Mouse (Mus musculus) embryonic fibroblast, embryonic 13.5 days (primary cell): Measurements from ENCODE around the gene Ntm. TPM values are rescaled to one million over a fixed set of nuclear protein-coding genes. Genes with fewer than 3 reads are reported as not detected.

ENCODE experiments used
- H3K27ac ChIP-seq: 2 replicates; pipeline ENCODE4 v1.5.1; 2012; ENCODE audit warnings: low read length, control low read depth, inconsistent platforms; ENCODE audit not compliant: insufficient read depth
- H3K4me1 ChIP-seq: 2 replicates; pipeline ENCODE4 v1.6.1; 2011; ENCODE audit warnings: low read length; ENCODE audit not compliant: control insufficient read depth, insufficient read depth
- H3K4me3 ChIP-seq: 2 replicates; pipeline ENCODE4 v1.5.1; 2011; ENCODE audit warnings: mild to moderate bottlenecking, control low read depth, low read length; ENCODE audit not compliant: insufficient read depth
- CTCF ChIP-seq: IDR thresholded peaks from 2 replicates; pipeline ENCODE4 v1.5.1; 2011; ENCODE audit warnings: mild to moderate bottlenecking, control low read depth, low read length, moderate library complexity, borderline replicate concordance; ENCODE audit not compliant: insufficient read depth
- POLR2A ChIP-seq: IDR thresholded peaks from 2 replicates; pipeline ENCODE4 v1.6.1; 2011; ENCODE audit warnings: low read depth, mild to moderate bottlenecking, control low read depth, low read length, moderate library complexity
- polyA plus RNA-seq: library from polyadenylated mRNA; stranded (reverse); fragments of >200 nt; gene quantifications from 2 replicates; pipeline ENCODE4 v1.2.4, GENCODE M21; 2011; ENCODE audit warnings: low read depth; ENCODE audit not compliant: missing spikeins, insufficient read length

Ntm gene
- polyA plus RNA-seq, 1 experiment: 0.95 TPM

DNA sequence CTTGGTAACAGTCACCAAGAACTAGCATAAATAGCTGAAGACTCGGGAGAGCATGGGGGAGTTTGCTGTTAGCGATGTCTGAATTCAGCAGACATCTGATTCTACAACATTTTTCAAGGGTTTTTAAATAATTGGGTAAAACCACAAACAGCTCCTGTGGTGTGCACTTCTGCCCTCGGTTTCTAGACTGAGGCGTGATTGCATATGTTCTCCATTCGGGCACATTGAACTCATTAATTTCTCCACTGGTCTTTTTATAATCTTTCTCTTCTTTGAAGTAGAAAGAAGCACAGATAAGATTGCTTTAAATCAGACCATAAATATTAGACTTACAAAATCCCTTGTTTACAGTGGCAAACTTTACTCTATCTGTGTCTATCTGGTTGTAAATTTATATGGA, 862.3 kb downstream of the Ntm start:
- no peaks in the 10 kb centered on the region for H3K4me1 ChIP-seq
- no peak for TF ChIP-seq POLR2A
- TF ChIP-seq CTCF: no peak
- no peak overlapping the region for H3K27ac ChIP-seq
- H3K4me3 ChIP-seq: no peak overlapping the region

DNA sequence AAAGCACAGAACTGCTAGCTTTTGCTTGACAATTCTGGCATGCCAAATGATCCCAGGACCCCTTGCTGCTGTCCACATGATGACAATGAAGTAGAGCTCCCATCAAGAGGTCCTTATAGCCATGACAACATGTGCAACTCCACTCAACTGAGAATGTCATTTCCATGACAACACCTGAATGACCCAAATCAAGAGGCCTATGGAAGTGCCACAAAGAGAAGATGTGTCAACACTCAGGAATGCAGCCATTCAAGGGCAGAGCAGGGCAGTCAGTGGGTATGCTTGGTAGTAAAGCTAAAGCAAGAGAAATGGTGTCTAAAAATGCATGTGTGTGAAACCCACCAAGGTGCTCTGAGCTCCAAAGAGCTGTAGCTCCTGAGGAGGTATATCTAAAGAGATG, 870.5 kb downstream of the Ntm start:
- no peaks in the 10 kb centered on the region for H3K4me1 ChIP-seq
- TF ChIP-seq POLR2A (no peak), CTCF (no peak)
- no peak overlapping the region for H3K4me3 ChIP-seq
- H3K27ac ChIP-seq: no peak overlapping the region

DNA sequence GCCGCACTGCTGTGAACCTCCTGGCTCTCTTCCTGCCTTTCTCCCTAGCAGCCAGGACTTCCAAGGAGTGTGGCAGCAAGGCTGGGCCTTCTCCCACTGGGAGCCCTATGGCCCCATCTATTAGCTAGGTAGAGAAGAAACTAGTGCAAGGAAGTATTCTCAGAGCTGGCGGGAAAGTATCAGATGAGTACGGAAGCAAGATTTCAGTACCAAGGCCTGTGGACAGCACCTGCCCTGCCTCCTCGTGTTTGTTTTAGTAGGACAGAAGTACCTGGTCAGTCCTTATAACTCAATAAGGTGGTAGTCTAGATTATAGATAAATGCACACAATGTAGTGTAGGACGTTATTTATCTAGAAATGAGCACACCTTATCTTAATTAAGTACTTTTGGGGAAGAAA, 874.3 kb downstream of the Ntm start:
- Histone ChIP-seq H3K4me1 (no peaks in the 10 kb centered on the region), H3K4me3 (no peak overlapping the region)
- TF ChIP-seq CTCF (no peak), POLR2A (no peak)

DNA sequence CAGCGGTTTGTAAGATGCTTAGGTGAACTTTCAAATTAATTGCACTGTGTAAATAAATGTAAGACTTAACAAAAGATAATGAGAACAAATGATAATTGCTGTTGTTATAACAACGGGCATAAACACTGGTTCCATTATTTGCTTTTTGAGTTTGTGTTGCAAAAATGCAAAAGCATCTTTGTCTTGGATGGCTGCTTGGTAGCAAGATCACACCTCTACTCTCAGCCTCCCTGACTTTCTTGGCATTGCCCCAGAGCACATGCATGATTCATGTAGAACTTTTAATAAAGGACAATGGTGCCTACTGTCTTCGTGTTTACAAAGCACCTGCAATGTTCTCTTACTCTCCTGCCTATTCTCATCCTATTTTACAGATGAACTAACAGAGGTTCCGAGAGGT, 875.3 kb downstream of the Ntm start:
- H3K27ac ChIP-seq: no peak overlapping the region
- TF ChIP-seq POLR2A (no peak), CTCF (no peak)
- no peaks in the 10 kb centered on the region for H3K4me1 ChIP-seq
- H3K4me3 ChIP-seq: no peak overlapping the region

More for the DNA sequence above, 874.3 kb downstream of the Ntm start:
- H3K27ac ChIP-seq: no peak overlapping the region

DNA sequence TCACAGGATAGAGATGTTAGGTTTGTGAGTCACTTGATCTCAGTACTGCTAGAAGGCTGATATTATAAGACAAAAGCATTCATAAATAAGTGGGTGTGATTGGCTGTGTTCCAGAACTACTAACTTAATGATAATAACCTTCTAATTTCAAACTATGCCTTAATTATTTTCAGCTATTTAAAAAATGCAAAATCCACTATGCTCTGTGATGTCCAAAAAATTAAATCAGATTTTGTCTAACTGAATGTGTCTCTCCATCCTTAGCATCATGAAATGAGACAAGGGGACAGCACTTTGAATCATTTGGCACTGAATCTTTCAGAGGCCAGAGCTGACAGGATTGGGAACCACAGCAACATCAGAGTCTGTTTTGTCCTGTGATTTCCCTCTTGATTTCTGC, 875.8 kb downstream of the Ntm start:
- no peaks in the 10 kb centered on the region for H3K4me1 ChIP-seq
- no peak overlapping the region for H3K27ac ChIP-seq
- no peak for TF ChIP-seq CTCF
- no peak overlapping the region for H3K4me3 ChIP-seq

DNA sequence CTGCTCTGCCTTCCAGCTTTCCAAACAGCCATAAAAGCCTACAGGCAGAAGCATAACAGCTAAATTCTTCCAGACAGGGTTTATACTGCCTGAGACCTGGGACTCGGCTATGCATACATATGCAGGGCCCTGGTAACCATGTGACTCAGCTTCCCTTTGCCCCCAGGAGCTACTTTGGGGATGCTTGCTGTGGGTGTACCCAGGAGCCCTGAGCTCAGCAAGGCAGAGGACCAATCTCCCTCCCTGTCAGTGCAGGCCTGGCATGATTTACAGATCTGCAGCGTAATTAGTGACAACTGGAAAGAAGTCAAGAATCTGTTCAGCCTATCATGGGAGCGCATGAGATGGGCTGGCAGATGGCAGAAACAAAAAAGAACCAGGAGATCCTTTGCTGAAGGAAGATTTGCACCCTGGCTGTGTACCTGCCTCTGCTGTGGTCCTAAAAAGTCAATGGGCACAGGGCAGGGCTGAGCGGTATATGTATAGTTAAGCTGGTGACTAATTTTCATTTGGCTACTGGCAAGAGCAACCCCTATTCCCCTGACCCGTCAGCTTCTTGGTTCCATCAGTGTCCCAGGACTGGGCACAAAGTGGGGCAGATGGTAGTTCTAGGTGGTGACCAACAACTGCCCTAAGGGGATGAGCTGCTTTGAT, 886.9 kb downstream of the Ntm start:
- TF ChIP-seq POLR2A (no peak), CTCF (no peak)

DNA sequence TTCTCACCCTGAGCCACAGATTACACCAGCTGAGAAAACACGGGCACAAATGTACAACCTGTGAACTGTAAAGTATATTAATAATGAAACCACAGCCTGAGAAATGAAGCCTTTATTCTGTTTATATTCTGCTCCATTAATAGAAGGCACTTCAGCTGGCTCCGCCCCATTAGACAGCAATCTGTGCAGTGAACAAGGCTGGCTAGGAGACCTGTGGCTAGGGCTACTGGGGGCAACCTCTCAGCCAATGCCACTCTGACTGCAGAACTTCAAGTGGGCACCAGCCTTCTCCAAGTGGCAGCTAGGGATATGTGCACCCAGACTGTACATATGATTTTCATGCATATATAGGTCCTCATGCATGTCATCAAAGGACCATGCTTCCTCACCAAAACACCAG, 887.7 kb downstream of the Ntm start:
- no peak overlapping the region for H3K27ac ChIP-seq
- no peaks in the 10 kb centered on the region for H3K4me1 ChIP-seq
- H3K4me3 ChIP-seq: no peak overlapping the region
- TF ChIP-seq CTCF: no peak
- TF ChIP-seq POLR2A: no peak

More for the DNA sequence above, 886.9 kb downstream of the Ntm start:
- Histone ChIP-seq H3K4me3 (no peak overlapping the region), H3K27ac (no peak overlapping the region), H3K4me1 (no peaks in the 10 kb centered on the region)

DNA sequence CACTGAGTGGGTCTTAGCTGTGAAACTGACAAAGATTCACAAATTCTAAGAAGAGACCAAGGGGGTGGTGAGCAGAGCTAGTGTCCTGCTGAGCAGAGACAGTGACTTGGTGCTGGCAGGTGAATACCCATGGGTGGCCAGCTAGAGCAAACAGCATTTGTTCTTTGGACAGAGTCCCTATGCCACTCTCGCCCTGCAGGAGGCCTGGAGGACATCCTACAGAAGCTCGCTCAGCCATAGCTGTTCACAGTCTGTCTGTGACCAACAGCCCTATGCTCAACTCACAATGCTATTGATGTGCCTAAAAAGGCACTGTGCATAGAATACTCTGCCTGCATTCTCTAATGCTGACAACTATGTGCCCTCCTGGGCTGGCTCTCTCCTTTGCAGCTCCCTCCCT, 888.4 kb downstream of the Ntm start:
- H3K27ac ChIP-seq: no peak overlapping the region
- H3K4me3 ChIP-seq: no peak overlapping the region
- no peaks in the 10 kb centered on the region for H3K4me1 ChIP-seq
- TF ChIP-seq POLR2A: no peak
- no peak for TF ChIP-seq CTCF

DNA sequence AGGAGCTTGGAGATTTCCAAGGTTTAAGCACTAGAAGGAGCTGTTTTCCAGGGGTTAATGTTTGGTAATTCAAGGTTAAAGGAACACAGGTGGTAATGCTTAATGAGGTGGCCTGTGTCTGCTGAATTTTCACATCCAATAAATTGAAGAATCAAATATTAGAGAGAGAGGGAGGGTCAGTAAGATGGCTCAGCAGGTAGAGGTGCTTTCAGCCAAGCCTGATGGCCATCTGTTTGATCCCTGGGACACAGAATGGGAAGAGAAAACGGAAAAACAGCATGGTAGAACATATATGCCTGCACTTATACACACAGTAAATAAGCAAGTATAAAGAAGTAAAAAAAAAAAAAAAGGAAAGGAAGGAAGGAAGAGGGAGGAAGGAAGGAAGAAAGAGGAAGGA, 890.9 kb downstream of the Ntm start:
- H3K4me1 ChIP-seq: no peaks in the 10 kb centered on the region
- no peak overlapping the region for H3K4me3 ChIP-seq
- no peak overlapping the region for H3K27ac ChIP-seq
- TF ChIP-seq CTCF (no peak), POLR2A (no peak)

DNA sequence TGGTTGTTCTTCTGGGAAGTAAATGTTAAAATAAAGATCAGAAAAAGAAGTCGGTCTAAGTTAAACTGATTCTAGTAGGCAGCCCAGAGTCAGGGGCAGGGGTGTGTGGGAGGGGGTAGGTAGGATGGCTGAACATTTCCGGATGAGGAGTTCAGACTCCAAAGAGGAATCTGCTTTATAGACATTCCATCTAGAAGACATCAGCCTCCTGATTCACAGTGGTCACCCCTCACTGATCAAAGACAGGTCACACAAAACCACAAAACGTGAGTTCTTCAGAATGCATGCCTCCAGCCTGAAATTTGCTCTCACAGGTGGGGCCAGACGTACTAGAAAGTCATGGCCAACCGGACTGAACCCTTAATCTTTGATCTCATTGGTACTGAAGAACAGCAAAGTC, 895.4 kb downstream of the Ntm start:
- no peak for TF ChIP-seq CTCF
- no peak for TF ChIP-seq POLR2A
- Histone ChIP-seq H3K4me1 (no peaks in the 10 kb centered on the region), H3K4me3 (no peak overlapping the region), H3K27ac (no peak overlapping the region)

DNA sequence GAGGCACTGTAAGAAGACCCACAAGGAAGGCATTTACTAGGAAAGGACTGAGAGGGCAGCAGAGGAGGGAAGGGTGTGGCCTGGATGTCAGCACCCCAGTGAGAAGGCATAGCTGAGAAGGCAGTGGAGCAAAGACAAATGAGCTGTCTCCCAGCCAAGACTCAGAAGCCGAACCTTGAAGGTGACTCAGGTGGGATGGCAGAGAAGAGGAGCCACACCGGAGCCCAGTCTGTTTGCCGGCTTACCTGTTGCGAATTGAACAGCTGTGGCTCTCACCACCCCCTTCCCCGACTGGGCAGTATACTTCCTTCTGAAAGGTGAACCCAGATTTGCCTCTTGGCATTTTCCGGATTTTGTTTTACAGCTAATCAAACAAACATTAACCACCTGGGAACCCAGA, 902.6 kb downstream of the Ntm start:
- no peak overlapping the region for H3K4me3 ChIP-seq
- TF ChIP-seq POLR2A (no peak), CTCF (no peak)
- H3K27ac ChIP-seq: no peak overlapping the region
- H3K4me1 ChIP-seq: no peaks in the 10 kb centered on the region
